Mouse (Mus musculus) kidney, adult 2 months (tissue): Measurements from ENCODE around the gene Sigmar1. TPM values are rescaled to one million over a fixed set of nuclear protein-coding genes. Genes with fewer than 3 reads are reported as not detected.

Experiments used
- DNase-seq: peaks from one replicate; pipeline ENCODE4 v3.0.0; 2021
- H3K27ac ChIP-seq: fragments of 200-500 bp; 2 replicates; pipeline ENCODE4 v1.5.1; 2012; ENCODE audit warnings: low read depth, low read length, control low read depth, inconsistent platforms; ENCODE audit not compliant: insufficient read depth
- H3K27me3 ChIP-seq: fragments of 200-500 bp; replicated peaks from 2 replicates; pipeline ENCODE4 v1.6.1; 2012; ENCODE audit warnings: mild to moderate bottlenecking, moderate library complexity, low read length, inconsistent platforms; ENCODE audit not compliant: control insufficient read depth, insufficient read depth
- H3K36me3 ChIP-seq: fragments of 200-500 bp; 2 replicates; pipeline ENCODE4 v1.6.1; 2012; ENCODE audit warnings: mild to moderate bottlenecking, moderate library complexity, low read length, inconsistent platforms; ENCODE audit not compliant: control insufficient read depth, insufficient read depth
- H3K4me1 ChIP-seq: fragments of 200-500 bp; 2 replicates; pipeline ENCODE4 v1.6.1; 2011; ENCODE audit warnings: low read length; ENCODE audit not compliant: control insufficient read depth, insufficient read depth
- H3K4me3 ChIP-seq: fragments of 200-500 bp; 2 replicates; pipeline ENCODE4 v1.5.1; 2011; ENCODE audit warnings: mild to moderate bottlenecking, low read depth, low read length, control low read depth; ENCODE audit not compliant: insufficient read depth
- CTCF ChIP-seq: fragments of 200-500 bp; conservative IDR thresholded peaks from 2 replicates; pipeline ENCODE4 v1.5.1; 2011; ENCODE audit warnings: low read depth, mild to moderate bottlenecking, control low read depth, low read length, moderate library complexity, mixed read lengths; ENCODE audit not compliant: insufficient read depth, insufficient read length
- POLR2A ChIP-seq: fragments of 200-500 bp; IDR thresholded peaks from one replicate; pipeline ENCODE4 v1.6.1; 2011; ENCODE audit warnings: low read depth, low read length, control low read depth
- WGBS: fragments of 180-500 bp; shearing (Covaris S2); methylation state at CpG from one replicate; pipeline ENCODE4 v1.1.7; 2018; 5-methylcytosine and 5-hydroxymethylcytosine counted together
- polyA plus RNA-seq: library from polyadenylated mRNA; depleted of rRNA; stranded (reverse); fragments of >200 nt; gene quantifications from 2 replicates; pipeline ENCODE4 v1.2.3, GENCODE M21; 2012

Gene Sigmar1
- polyA plus RNA-seq, 1 experiment: 60.6 TPM

DNA sequence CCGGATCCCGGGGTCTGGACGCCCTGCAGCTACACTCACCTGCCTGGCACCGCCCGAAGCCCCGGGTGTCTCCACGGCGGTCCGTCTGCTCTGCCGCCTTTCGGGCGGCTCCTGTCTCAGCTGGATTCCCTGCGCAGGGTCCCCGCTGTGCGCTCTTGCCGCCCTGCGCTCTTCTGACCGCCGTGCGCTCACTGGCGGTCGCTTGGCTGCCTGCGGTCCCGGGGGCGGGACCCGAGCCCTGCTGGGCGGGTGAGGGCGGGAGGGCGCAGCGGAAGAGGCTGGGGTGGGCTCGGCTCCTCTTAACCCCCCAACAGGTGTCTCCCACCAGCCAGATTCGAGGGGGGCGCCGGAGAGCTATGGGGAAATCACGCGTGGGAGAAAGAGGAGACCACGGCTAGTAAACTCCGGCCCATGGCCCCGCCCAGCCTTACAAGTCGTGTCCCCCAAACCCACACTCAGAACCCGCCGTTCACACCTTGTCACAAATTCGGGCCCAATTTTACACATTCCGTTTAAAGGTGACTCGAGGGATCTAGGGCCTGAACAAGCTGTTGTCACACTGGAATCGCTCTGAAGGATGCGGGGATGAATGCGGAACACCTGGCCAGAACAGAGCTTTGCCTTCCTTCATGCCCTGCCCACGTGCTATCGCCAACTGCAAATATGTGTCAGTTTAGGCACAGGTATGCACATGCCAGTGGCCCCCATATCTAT is 24.7 kb downstream of the Sigmar1 start, which contains the start of gene Arid3c:
Arid3c (minus strand) TSS at position 91 of the 714 bp plus-strand sequence.
- Histone ChIP-seq H3K4me1 (no peaks in the 10 kb centered on the region), H3K4me3 (0 out of 2 replicates have a peak within 1 kb of the TSS, but pooled peaks have one; percentile 9), H3K27me3 (peaks cover 5% of the 10 kb centered on the region), H3K36me3 (no peaks in the 10 kb centered on the region), H3K27ac (no peak within 1 kb of the TSS)
- WGBS: 2% methylated on average over 50 of the region's 50 CpGs
- no peak for TF ChIP-seq POLR2A
- no peak for TF ChIP-seq CTCF
- no peak for DNase-seq

DNA sequence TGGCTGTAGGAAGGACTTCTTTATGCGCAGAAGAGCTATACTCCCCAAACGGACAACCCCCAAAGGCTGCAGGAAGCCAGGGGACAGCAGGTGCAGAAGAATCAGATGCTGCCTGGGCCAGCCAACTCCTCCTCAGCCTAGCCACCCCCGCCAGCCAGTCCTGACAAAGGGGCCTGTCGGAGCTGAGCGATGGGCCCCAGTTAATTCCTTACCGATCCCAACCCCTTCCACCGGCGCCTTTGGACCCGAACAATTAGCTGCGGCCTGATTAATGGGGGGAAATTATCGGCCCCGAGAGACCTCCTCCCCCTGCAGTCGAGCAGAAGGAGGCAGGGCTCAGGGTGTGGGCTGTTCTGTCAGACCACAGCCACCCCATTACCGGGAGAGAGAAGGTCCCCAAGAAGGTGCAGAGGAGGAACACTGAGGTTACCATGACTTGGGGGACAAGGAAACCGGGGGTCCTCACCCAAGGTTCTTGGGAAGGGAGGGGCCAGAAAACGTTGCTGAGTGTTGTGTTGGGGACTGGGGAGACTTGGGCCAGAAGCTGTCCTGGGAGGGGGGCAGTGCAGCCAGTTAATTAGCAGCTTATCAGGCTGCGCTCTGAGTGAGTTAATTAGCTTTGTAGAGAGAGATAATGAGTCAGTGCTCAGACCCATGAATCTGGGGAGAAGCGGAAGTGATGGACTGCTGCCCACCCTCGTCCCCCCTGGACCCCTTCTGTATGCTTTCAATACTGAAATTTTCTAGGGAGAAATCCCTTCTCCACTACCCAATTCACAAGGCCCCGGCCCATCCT is 28.9 kb downstream of the Sigmar1 start:
- WGBS: 28% methylated on average over 20 of the region's 20 CpGs
- Histone ChIP-seq H3K27ac (no peak overlapping the region), H3K4me3 (no peak overlapping the region), H3K4me1 (peaks cover 1% of the 10 kb centered on the region; the same call in 1 of the 2 replicates), H3K27me3 (peaks cover 5% of the 10 kb centered on the region), H3K36me3 (no peaks in the 10 kb centered on the region)
- no peak for DNase-seq
- no peak for TF ChIP-seq POLR2A
- TF ChIP-seq CTCF: no peak

DNA sequence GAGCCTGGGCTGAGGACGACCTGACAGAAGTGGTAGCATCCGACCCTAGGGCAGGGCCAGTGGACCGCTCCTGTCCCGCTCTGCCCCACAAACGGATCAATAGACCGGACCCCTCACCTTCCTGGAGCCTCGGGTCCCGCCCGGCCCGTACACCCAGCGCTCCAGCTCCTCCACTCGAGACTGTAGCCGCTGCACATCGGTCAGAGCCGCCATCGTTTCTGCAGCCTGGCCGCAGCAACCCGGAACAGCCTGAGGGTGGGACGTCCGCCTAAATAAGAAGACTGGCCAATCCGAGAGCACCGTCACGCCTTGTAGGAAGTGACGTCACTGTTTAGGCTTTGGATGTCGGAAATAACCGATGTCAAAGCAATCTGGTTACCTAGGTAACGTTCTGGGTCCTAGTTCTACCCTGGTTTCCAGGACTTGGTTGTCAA is 33.0 kb downstream of the Sigmar1 start, which contains the start of gene Dctn3:
Dctn3 (minus strand) TSS at position 253 of the 434 bp plus-strand sequence.
- Histone ChIP-seq H3K36me3 (no peaks in the 10 kb centered on the region), H3K27me3 (no peaks in the 10 kb centered on the region; the same call in 1 of the 2 replicates), H3K4me1 (peaks cover 3% of the 10 kb centered on the region; the same call in 1 of the 2 replicates), H3K4me3 (peak within 1 kb of the TSS; percentile 97), H3K27ac (no peak within 1 kb of the TSS)
- under 1% methylated on average over 27 of the region's 27 CpGs for WGBS
- DNase-seq: peak; percentile 97
- TF ChIP-seq POLR2A (peak; percentile 48), CTCF (no peak)

DNA sequence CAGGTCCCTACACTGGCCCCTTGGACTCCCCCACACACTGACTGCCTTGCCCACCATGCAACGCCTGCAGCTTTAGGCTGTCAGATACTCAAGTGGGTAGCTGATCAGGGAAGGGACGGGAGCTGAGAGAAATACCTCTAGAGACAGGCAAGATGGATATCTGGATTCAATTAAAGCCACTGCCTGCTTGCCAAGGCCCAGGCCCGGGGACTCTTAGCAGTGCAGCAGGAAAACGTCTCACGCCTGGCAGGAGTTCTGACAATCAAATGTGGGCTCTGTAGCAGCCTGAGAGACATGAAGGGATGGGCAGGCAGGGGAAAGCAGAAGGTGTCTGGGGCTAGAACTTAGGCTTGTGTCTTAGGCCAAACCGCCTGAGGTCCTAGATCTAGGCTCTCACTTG is 39.1 kb downstream of the Sigmar1 start:
- Histone ChIP-seq H3K27me3 (no peaks in the 10 kb centered on the region), H3K4me1 (peaks cover 2% of the 10 kb centered on the region; the same call in 1 of the 2 replicates), H3K4me3 (no peak overlapping the region), H3K36me3 (no peaks in the 10 kb centered on the region), H3K27ac (no peak overlapping the region)
- DNase-seq: no peak
- TF ChIP-seq CTCF (no peak), POLR2A (no peak)
- WGBS: 84% methylated on average over 6 of the region's 6 CpGs

DNA sequence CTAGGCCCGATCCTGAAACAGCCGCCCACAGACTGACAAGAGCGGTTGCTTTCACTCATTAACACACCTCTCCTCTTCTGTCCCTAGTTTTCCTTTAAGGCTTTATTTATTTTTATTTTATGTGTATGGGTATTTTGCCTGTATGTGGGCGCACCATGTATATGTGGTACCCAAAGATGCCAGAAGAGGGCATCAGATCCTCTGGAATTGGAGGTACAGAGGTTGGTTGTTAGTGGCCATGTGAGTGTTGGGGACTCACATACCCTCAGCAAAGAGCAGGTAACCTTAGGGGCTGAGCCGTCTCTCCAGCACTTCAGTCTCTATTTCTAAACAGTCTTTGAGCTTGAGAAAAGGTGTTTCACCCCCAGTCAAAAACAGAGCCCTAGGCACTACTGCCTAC is 40.4 kb downstream of the Sigmar1 start:
- WGBS: 84% methylated on average over 5 of the region's 5 CpGs
- DNase-seq: peak; percentile 63
- no peak overlapping the region for H3K27ac ChIP-seq
- no peaks in the 10 kb centered on the region for H3K36me3 ChIP-seq
- H3K4me3 ChIP-seq: no peak overlapping the region
- TF ChIP-seq POLR2A: no peak
- peak; percentile 44 for TF ChIP-seq CTCF
- no peaks in the 10 kb centered on the region for H3K27me3 ChIP-seq
- H3K4me1 ChIP-seq: peaks cover 2% of the 10 kb centered on the region; the same call in 1 of the 2 replicates

DNA sequence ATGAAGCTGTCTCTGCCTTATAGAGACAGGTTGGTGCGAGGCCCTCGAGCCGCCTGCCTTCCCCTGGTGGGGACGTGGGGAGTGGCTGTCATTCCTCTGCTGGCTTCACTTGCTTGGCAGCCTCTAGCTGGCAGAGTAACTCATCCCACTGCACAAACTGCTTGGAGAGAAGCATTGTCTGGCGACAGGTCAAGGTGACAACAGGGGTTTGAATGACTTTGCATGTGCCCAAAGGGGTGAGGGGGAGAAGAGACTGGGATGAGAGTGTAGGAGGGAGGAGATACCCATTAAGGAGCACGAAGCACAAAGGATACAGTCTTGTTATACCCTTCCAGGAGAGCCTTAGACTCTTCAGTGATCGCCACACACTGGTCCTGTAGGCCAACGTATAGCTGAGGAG is 40.9 kb downstream of the Sigmar1 start:
- WGBS: 75% methylated on average over 8 of the region's 8 CpGs
- Histone ChIP-seq H3K4me3 (no peak overlapping the region), H3K27ac (no peak overlapping the region), H3K4me1 (peaks cover 2% of the 10 kb centered on the region; the same call in 1 of the 2 replicates), H3K27me3 (no peaks in the 10 kb centered on the region), H3K36me3 (no peaks in the 10 kb centered on the region)
- no peak for TF ChIP-seq POLR2A
- no peak for TF ChIP-seq CTCF
- DNase-seq: no peak

DNA sequence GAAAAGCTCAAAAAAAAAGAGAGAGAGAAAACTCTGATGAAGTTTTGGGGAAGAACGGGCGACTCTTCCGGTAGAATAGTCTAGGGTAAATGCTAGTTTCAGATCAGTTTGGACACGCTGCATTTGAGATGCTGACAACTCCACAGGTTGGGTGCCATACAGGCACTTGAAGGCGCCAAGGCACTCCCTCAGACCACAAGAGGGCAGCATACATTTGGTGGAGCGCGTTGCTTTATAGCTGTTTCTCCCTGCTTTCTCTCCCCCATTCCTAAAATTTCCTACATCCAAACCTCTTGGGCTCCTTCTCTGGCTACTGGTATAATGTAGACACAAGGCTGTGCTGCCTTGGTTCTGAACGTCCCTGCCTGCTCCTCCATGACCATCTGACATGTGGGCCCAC is 41.7 kb downstream of the Sigmar1 start:
- H3K4me3 ChIP-seq: no peak overlapping the region
- H3K27ac ChIP-seq: no peak overlapping the region
- peaks cover 2% of the 10 kb centered on the region; the same call in 1 of the 2 replicates for H3K4me1 ChIP-seq
- peak; percentile 78 for DNase-seq
- TF ChIP-seq CTCF: peak; percentile 82
- no peak for TF ChIP-seq POLR2A
- no peaks in the 10 kb centered on the region for H3K36me3 ChIP-seq
- 13% methylated on average over 8 of the region's 8 CpGs for WGBS
- H3K27me3 ChIP-seq: no peaks in the 10 kb centered on the region
